Mouse (Mus musculus) intestine, postnatal 0 days (tissue): ENCODE measurements around the gene Neurod1. TPM values are rescaled to one million over a fixed set of nuclear protein-coding genes. Genes with fewer than 3 reads are reported as not detected.

Experiments
- ATAC-seq: fragments of 200-750 bp; cut with Nextera tagmentation; 2 replicates; pipeline ENCODE4 v1.8.0; 2017; ENCODE audit warnings: mild to moderate bottlenecking, moderate TSS enrichment, moderate library complexity
- H3K27ac ChIP-seq: fragments of 300-500 bp; sonication (generic); 2 replicates; pipeline ENCODE4 v1.5.1; 2014; ENCODE audit warnings: mild to moderate bottlenecking, low read depth, low read length, moderate library complexity
- H3K27me3 ChIP-seq: fragments of 300-500 bp; sonication (generic); replicated peaks from 2 replicates; pipeline ENCODE4 v1.6.1; 2014; ENCODE audit warnings: low read length, mixed read lengths; ENCODE audit not compliant: control insufficient read depth, insufficient read depth
- H3K36me3 ChIP-seq: fragments of 300-500 bp; sonication (generic); 2 replicates; pipeline ENCODE4 v1.6.1; 2014; ENCODE audit warnings: mild to moderate bottlenecking, moderate library complexity; ENCODE audit not compliant: control insufficient read depth, insufficient read depth
- H3K4me1 ChIP-seq: fragments of 300-500 bp; sonication (generic); replicated peaks from 2 replicates; pipeline ENCODE4 v1.6.1; 2014; ENCODE audit warnings: antibody characterized with exemption, low read length, mixed read lengths; ENCODE audit not compliant: control insufficient read depth, insufficient read depth
- H3K4me2 ChIP-seq: fragments of 300-500 bp; sonication (generic); replicated peaks from 2 replicates; pipeline ENCODE4 v1.6.1; 2014; ENCODE audit warnings: low read depth, mild to moderate bottlenecking, moderate library complexity
- H3K4me3 ChIP-seq: fragments of 300-500 bp; sonication (generic); 2 replicates; pipeline ENCODE4 v1.5.1; 2014; ENCODE audit warnings: low read depth, low read length
- H3K9ac ChIP-seq: fragments of 300-500 bp; sonication (generic); 2 replicates; pipeline ENCODE4 v1.6.1; 2014; ENCODE audit warnings: mild to moderate bottlenecking, low read depth, low read length
- H3K9me3 ChIP-seq: fragments of 300-500 bp; sonication (generic); 2 replicates; pipeline ENCODE4 v1.6.1; 2016; ENCODE audit warnings: mixed run types; ENCODE audit not compliant: control insufficient read depth
- CTCF ChIP-seq: sonication (generic); IDR thresholded peaks from 2 replicates; pipeline ENCODE4 v1.5.1; 2016; ENCODE audit warnings: low read depth, mild to moderate bottlenecking, control low read depth, antibody characterized with exemption, moderate library complexity
- WGBS: fragments of 180-500 bp; shearing (Covaris S2); extraction: QIAGEN DNeasy Blood & Tissue Kit; methylation state at CpG from one replicate; pipeline ENCODE4 v1.1.7; 2014; 5-methylcytosine and 5-hydroxymethylcytosine counted together
- polyA plus RNA-seq: library from polyadenylated mRNA; unstranded; fragments of >200 nt; fragmentation: Nextera tagmentation; extraction: Ambion mirVana; gene quantifications from 2 replicates; pipeline ENCODE4 v1.2.1, GENCODE M21; 2015

Neurod1 gene
- polyA plus RNA-seq, 1 experiment from 2014 or later = 2.1 TPM

- Histone ChIP-seq H3K9me3 (no peaks in the 10 kb centered on the region), H3K4me3 (peak overlapping the region; percentile 43), H3K9ac (no peak overlapping the region), H3K36me3 (no peaks in the 10 kb centered on the region), H3K4me1 (peaks cover 5% of the 10 kb centered on the region; the same call in 1 of the 2 replicates), H3K4me2 (peak overlapping the region; percentile 79), H3K27me3 (peaks cover 10% of the 10 kb centered on the region; the same call in 1 of the 2 replicates), H3K27ac (no peak overlapping the region)
- no peak for ATAC-seq
- TF ChIP-seq CTCF = no peak
- WGBS = 25% methylated on average over 7 of the region's 7 CpGs
Observed at GRCm38 (mm10) chr2:79429108-79429507, 27.4 kb downstream of the Neurod1 start.

GRCm38 (mm10) chr2:79428569-79429104, 27.9 kb downstream of the Neurod1 start:
- no peak for ATAC-seq
- Histone ChIP-seq H3K9ac (0 out of 2 replicates have a peak overlapping the region, but pooled peaks have one; percentile 22), H3K27ac (no peak overlapping the region), H3K27me3 (peaks cover 10% of the 10 kb centered on the region; the same call in 1 of the 2 replicates), H3K4me1 (peaks cover 5% of the 10 kb centered on the region; the same call in 1 of the 2 replicates), H3K9me3 (no peaks in the 10 kb centered on the region), H3K36me3 (no peaks in the 10 kb centered on the region), H3K4me2 (peak overlapping the region; percentile 79), H3K4me3 (peak overlapping the region; percentile 43)
- TF ChIP-seq CTCF = no peak
- 2% methylated on average over 35 of the region's 35 CpGs for WGBS

GRCm38 (mm10) chr2:79428022-79428421, 28.5 kb downstream of the Neurod1 start:
- Histone ChIP-seq H3K4me3 (peak overlapping the region; percentile 43; the same call in 1 of the 2 replicates), H3K27ac (no peak overlapping the region)

GRCm38 (mm10) chr2:79421696-79422095, 34.9 kb downstream of the Neurod1 start:
- H3K9me3 ChIP-seq = no peaks in the 10 kb centered on the region
- no peak for ATAC-seq
- WGBS = 59% methylated on average over 6 of the region's 6 CpGs
- no peak overlapping the region for H3K4me2 ChIP-seq
- H3K9ac ChIP-seq = no peak overlapping the region
- TF ChIP-seq CTCF = no peak
- H3K27me3 ChIP-seq = no peaks in the 10 kb centered on the region
- no peaks in the 10 kb centered on the region for H3K36me3 ChIP-seq
- no peak overlapping the region for H3K27ac ChIP-seq
- no peak overlapping the region for H3K4me3 ChIP-seq
- no peaks in the 10 kb centered on the region for H3K4me1 ChIP-seq

More at GRCm38 (mm10) chr2:79428022-79428421, 28.5 kb downstream of the Neurod1 start:
- Histone ChIP-seq H3K9me3 (no peaks in the 10 kb centered on the region), H3K27me3 (peaks cover 10% of the 10 kb centered on the region; the same call in 1 of the 2 replicates), H3K4me2 (no peak overlapping the region; the same call in 1 of the 2 replicates), H3K9ac (no peak overlapping the region), H3K36me3 (no peaks in the 10 kb centered on the region), H3K4me1 (peaks cover 5% of the 10 kb centered on the region; the same call in 1 of the 2 replicates)
- ATAC-seq = no peak
- WGBS = 40% methylated on average over 6 of the region's 6 CpGs
- TF ChIP-seq CTCF = no peak

- no peak for ATAC-seq
- Histone ChIP-seq H3K36me3 (no peaks in the 10 kb centered on the region), H3K4me2 (no peak overlapping the region), H3K9me3 (no peaks in the 10 kb centered on the region), H3K4me1 (no peaks in the 10 kb centered on the region), H3K27me3 (no peaks in the 10 kb centered on the region), H3K9ac (no peak overlapping the region), H3K4me3 (no peak overlapping the region), H3K27ac (no peak overlapping the region)
- no peak for TF ChIP-seq CTCF
- WGBS = 91% methylated on average over 7 of the region's 7 CpGs
Observed at GRCm38 (mm10) chr2:79414505-79414904, 42.0 kb downstream of the Neurod1 start.

- no peak overlapping the region for H3K4me2 ChIP-seq
- H3K36me3 ChIP-seq = no peaks in the 10 kb centered on the region
- H3K9me3 ChIP-seq = no peaks in the 10 kb centered on the region
- H3K27ac ChIP-seq = no peak overlapping the region
- TF ChIP-seq CTCF = no peak
- 66% methylated on average over 3 of the region's 3 CpGs for WGBS
- no peaks in the 10 kb centered on the region for H3K27me3 ChIP-seq
- H3K4me1 ChIP-seq = no peaks in the 10 kb centered on the region
- H3K9ac ChIP-seq = no peak overlapping the region
- H3K4me3 ChIP-seq = no peak overlapping the region
- ATAC-seq = no peak
Observed at GRCm38 (mm10) chr2:79410903-79411255, 45.7 kb downstream of the Neurod1 start.
